Mouse (Mus musculus) left cerebral cortex, adult 2 months (tissue): ENCODE results near the gene Arhgdia. TPM values are rescaled to one million over a fixed set of nuclear protein-coding genes. Genes with fewer than 3 reads are reported as not detected.

Source experiments
- DNase-seq, 2 experiments: peaks; one replicate each; pipeline ENCODE4 v3.0.0; 2021 to 2022; ENCODE audit warnings: low spot score in 2 of 2, mixed read lengths in 1 of 2; ENCODE audit errors: extremely low spot score in 1 of 2
- H3K27ac ChIP-seq: fragments of 200-600 bp; 2 replicates; pipeline ENCODE4 v1.8.1; 2022
- H3K4me3 ChIP-seq: fragments of 200-600 bp; 2 replicates; pipeline ENCODE4 v1.8.1; 2022
- CTCF ChIP-seq: fragments of 200-600 bp; IDR thresholded peaks from 2 replicates; pipeline ENCODE4 v1.8.1; 2022; ENCODE audit warnings: antibody characterized with exemption, mild to moderate bottlenecking, moderate library complexity
- intact Hi-C: fragments of 180-260 bp; cut with DNase I; formaldehyde crosslinking; loops from one replicate; pipeline ENCODE4 v1.15.1; 2025
- total RNA-seq, 2 experiments: library from RNA; stranded (reverse); gene quantifications; 2 replicates each; pipeline ENCODE4 v1.2.3; 2021

Arhgdia gene
- total RNA-seq, 2 experiments from 2014 or later = 290 to 300 TPM

DNA sequence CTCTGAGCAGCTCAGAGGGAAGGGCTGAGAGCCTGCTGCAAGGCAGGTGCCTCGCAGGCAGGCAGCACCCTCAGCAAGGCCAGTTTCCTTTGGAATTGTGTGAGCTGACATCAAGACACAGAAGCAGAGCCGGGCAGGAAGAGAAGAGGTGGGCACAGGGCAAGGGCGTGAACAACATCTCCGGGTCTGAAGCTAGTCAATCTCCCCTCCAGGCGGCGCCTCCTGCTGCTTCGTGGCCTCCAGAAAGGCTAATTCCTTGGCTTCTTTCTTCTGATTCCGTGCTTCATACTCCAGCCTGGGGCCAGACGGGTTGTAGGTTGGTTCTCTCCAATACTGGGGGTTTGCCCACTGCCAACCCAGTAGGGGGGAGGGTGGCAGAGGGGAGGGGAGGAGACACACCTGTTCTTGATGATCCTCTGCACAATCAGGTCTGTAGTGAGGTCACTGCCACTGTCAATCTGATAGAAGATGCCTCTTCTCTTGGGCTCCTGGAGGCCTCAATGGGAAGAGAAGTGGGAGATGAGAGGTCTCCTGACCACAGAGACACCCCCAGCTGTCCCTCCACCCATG, 29.1 kb upstream of the Arhgdia start:
- H3K27ac ChIP-seq = no peak overlapping the region
- no peak overlapping the region for H3K4me3 ChIP-seq
- intact Hi-C loops = no loop called here
- no peak for TF ChIP-seq CTCF
- DNase-seq = no peak

DNA sequence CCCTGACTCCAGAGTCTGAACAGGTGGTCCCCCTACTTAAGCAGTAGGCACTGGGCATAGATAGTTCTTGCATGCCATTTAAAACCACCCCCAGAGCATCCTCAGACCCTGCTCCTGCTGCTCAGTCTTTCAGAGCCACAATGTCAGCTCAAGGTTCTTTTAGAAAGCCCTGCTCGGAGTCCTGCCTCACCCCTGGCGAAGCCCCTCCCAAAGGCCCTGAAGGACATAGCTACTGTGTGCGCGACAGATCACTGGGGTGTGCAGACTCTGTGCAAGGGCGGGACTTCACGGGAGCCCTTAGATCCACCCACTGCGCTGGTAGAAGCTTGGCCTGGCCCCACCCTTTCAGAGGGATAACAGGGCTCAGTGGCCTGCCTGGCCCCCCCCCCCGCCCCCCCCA, 27.8 kb upstream of the Arhgdia start:
- Histone ChIP-seq H3K4me3 (no peak overlapping the region), H3K27ac (no peak overlapping the region)
- intact Hi-C loops = no loop called here
- no peak for DNase-seq
- TF ChIP-seq CTCF = no peak

DNA sequence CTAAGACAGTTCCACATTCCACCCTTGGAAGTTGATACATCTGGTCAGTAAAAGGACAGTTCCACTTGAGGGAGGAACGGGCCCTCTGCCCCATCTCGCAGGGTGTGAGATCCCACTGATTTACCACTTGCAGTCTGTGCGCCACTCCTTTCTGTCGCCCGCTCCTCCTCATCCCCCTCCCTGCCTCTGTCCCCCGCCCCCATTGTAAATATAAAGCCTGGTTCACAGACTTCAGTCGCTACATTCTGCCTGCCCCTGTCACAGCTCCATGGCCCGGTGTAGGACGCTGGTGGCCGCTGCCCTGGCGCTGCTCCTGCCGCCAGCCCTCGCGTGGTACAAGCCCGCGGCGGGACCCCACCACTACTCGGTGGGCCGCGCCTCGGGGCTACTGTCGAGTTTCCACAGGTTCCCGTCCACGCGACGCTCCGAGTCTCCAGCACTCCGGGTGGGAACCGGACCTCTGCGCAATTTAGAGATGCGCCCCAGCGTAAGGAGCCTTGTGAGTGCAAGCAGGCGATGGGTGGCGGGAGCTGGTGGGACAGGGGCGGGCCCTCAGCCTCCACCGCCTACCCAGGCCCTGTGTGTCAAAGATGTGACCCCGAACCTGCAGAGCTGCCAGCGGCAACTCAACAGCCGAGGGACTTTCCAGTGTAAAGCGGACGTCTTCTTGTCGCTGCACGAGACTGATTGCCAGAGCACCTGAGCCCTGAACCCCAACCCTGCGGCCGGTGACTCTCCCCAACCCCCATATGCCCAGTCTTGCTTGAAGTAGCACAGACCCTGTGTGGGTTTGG, 27.0 kb upstream of the Arhgdia start, which contains the start of gene Npb:
Gene Npb (plus strand): TSS at position 237 of the 794 bp plus-strand sequence.
- H3K27ac ChIP-seq = no peak within 1 kb of the TSS
- DNase-seq = no peak
- no peak for TF ChIP-seq CTCF
- intact Hi-C loops = no loop called here
- no peak within 1 kb of the TSS for H3K4me3 ChIP-seq

DNA sequence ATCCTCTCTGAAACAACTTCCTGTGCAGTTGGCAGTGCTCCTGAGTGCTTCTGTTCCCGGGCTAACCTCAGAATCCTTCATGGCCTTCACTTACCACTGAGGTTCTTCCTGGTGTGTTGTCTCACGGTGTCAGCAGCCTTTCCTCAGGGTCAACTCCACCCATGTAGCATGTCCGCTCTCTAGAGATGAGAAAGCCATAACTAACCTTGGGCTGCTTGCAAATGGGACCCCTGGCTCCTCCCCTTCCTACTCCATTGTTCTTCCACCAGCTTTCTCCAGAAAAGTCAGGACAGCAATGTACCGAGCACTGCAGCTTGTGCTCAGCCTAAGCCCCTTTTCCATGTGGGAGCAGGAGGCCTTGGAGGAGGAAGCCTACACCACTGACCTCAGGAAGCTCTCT, 25.3 kb upstream of the Arhgdia start:
- no peak for DNase-seq
- TF ChIP-seq CTCF = no peak
- H3K4me3 ChIP-seq = no peak overlapping the region
- intact Hi-C loops = no loop called here
- no peak overlapping the region for H3K27ac ChIP-seq

DNA sequence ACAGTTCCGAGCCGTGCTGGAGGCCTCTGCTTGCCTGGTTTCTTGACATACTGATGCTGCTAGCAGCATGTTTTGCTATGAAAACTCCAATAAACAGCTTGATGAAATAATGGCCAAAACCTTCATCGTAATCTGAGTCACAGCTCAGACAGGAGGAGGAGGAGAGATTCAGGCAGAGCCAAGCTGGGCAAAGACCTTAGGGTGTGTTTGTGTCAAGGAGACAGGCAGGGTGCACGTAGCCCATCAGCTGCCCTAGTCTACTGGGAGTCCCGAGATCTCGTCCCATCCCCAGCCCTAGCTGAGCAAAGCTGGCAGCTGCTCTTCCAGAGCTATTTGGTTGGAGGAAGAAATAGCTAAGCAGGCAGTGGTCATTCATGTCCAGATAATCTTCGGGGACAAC, 24.2 kb upstream of the Arhgdia start:
- no peak for TF ChIP-seq CTCF
- H3K27ac ChIP-seq = no peak overlapping the region

DNA sequence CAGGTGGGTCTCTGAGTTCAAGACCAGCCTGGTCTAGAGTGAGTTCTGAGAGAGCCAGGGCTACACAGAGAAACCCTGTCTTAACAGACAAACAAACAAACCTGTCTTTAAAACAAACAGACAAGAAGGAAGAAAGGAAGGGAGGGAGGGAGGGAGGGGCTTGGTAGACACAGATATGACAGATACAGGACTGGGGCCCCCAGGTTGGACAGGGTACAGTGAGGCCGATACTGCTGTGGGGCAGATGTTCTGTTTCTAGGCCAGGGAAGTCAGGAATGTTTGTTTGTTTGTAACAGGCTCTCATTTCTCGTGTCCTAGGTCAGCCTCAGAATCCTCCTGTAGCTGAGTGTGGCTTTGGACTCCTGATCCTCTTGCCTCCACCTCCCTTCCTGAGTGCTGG, 22.1 kb upstream of the Arhgdia start:
- no peak overlapping the region for H3K4me3 ChIP-seq
- DNase-seq = no peak
- TF ChIP-seq CTCF = no peak
- intact Hi-C loops = no loop called here
- H3K27ac ChIP-seq = no peak overlapping the region

More for the DNA sequence above, 24.2 kb upstream of the Arhgdia start:
- no peak for DNase-seq
- no peak overlapping the region for H3K4me3 ChIP-seq
- intact Hi-C loops = no loop called here

DNA sequence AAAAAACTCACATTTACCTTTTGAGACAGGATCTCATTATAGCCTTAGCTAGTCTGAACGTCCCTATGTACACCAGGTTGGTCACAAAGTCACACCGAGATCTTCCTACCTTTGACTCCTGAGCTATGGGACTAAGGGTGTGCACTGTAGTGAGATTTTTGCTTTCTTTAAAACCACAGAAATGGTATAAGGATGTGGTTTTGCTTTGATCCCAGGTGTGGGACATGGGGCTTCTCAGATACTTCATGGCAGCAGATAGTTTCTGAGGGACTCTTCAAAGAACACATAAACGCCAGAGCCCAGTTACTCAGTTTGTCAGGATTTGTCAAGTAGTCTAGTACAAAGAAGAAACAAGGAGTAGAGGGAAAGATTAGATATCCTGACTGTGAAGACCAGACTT, 19.3 kb upstream of the Arhgdia start:
- intact Hi-C loops = no loop called here
- no peak overlapping the region for H3K27ac ChIP-seq
- no peak for TF ChIP-seq CTCF
- H3K4me3 ChIP-seq = no peak overlapping the region
- DNase-seq = no peak

DNA sequence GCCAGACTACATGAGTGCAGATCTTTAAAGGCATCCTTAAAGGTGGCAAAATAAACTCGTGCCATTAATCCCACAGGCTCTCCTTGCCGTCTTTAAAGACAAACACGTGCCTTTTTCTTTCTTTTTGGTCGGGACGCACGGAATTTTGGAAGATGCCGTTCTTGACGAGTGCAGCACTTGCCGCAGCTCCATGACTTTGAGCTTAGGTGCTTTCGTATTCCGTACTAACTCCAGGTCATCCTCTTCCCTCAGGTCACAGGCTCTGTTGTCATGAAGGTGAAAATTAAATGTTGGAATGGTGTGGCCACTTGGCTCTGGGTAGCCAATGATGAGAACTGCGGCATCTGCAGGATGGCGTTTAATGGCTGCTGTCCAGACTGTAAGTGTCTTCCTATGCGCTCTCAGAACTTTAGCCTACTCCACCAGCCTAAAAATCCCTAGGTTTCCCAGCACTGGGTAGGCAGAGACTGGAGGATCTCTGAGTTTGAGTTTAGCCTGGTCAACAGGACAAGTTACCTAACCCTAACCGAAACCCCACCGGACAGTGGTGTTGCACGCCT, 17.6 kb upstream of the Arhgdia start:
- Histone ChIP-seq H3K4me3 (peak overlapping the region; percentile 85), H3K27ac (no peak overlapping the region; the same call in 1 of the 2 replicates)
- intact Hi-C loops = no loop called here
- DNase-seq = no peak
- no peak for TF ChIP-seq CTCF

DNA sequence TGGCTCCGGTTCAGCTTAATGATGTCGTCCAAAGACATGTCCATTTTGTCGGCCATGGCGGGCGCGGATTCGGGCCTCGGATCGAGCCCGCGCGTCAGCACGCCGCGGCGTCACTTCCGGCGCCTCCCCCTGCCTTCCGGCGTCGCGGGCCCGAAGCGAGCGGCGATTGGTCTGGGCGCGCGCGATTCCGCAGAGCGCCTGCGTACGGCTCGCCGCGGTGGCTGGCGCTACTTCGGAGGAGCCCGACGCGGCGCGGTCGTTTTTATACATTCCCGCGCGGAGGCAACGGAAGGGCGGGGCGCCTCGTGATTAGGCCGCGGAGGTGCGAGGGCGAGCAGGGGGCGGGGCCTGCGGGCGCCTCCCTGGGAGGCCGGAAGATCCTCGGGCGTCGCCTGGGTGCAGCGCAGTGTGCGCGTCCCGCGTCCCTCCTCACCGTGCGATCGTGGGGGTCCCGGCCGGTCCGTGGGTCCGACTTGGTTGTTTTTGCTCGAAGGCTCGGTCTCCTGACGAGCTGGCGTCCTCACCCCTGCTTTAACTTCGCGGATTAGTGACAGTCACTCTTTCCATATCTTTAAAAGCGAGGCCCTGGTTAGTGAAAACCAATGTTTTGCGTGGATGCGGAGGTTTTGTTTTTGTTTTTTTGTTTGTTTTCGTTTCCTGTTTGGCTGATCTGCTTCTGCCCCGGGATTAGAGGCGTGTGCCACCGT, 17.0 kb upstream of the Arhgdia start, which contains the start of the genes Alyref and Anapc11:
Gene Alyref (minus strand): TSS at position 83 of the 707 bp plus-strand sequence.
Gene Anapc11 (plus strand): TSS at position 139 of the 707 bp plus-strand sequence.
- Histone ChIP-seq H3K27ac (peak within 1 kb of the TSS; percentile 79), H3K4me3 (peak within 1 kb of the TSS; percentile 85)
- TF ChIP-seq CTCF = no peak; the same call in 1 of the 2 replicates
- peak; percentile 94 to 96 for DNase-seq
- intact Hi-C loops = no loop called here

DNA sequence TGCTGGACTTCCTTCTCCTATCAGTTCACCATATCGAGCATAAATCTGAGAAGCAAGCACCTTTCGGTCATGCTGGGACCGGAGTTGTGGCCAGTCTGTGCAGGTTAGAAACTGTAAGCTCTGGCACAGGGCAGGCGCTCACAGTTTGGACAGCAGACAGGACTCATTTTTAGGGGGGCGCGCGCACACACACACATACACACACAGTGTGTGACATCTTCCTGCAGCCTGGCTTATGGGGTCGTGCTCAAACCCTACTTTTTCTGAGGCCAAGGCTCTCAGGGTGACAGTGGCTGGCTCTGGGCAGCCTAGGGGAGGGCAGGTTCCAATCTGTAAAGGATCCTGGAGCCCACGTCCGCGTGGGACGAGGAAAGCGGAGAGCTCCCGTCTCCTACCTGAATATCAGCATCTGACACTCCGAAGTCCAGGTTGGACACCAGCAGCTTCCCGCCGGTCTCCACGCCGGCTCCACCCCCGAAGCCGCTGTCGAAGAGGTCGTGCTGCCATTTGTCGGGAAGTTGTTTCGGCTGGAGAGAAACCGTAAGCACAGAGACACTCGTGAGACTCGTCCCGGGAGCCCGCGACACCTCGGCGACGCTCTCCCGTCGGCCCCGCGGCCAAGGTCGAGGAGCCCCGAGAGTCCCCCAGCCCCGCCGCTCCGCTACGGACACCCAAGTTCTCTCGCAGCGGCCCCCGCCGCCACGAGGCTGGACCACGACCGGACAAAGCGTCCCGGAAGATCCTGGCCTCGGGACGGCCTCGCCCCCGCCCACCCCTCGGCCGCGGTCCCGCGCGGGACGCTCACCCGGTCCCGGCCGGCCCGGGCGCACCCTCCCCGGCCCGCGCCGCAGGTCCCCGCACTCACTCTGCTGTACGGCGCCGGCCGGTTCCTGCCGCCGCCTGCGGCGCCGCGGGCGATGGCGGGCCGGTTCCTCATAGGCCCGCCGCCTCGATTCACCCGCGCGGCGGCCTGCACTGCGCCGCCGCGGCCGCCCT, 16.1 kb upstream of the Arhgdia start:
- Histone ChIP-seq H3K4me3 (peak overlapping the region; percentile 85), H3K27ac (no peak overlapping the region)
- intact Hi-C loops = no loop called here
- TF ChIP-seq CTCF = no peak
- no peak for DNase-seq

DNA sequence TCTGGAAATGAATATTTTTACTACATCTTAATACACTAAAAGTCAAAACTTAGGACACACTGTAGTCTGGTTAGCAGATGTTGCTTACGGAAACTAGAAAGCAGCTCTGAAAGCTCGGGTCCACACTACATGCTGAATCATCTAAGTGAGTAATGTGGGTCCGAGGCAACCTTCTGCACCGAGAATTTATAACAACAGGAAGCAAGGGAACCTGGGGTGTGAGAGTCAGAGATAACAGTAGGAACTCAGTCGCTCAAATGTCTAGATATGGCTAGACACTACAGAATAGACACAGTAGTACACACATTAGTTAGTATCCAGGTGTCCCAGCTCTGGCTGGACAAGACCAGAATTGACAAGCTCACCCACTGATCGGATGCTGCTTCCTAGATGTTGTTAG, 7.1 kb upstream of the Arhgdia start:
- intact Hi-C loops = no loop called here
- TF ChIP-seq CTCF = no peak
- H3K4me3 ChIP-seq = no peak overlapping the region

More for the DNA sequence above, 7.1 kb upstream of the Arhgdia start:
- no peak overlapping the region for H3K27ac ChIP-seq
- DNase-seq = no peak
